ENCODE assay signal across 10 mouse cellular contexts in genomic region chr7:96832551-96832950, GRCm38 (mm10).
DNase-seq lines count a peak whose midpoint lies in the region; ATAC-seq lines count a peak whose summit lies in the region.
"Had no signal": no experiment of that assay in that cellular context is flagged by ENCODE, and none has a peak within 500 bp of the region (broad histone marks: within the 10 kb centered on the region; RNA-seq: fewer than 3 reads in every experiment).

No protein-coding gene starts in this region.

- DNase-seq in lung, postnatal 14 days = no peak
- peak; percentile 52 for DNase-seq in embryonic facial prominence, embryonic 14.5 days (ENCODE audit: low spot score)
- DNase-seq in heart, postnatal 25 days (ENCODE audit: low spot score) = peak; percentile 12
- DNase-seq in layer of hippocampus, adult 11-12 months (ENCODE audit: low spot score) = peak; percentile 47
- DNase-seq in spleen, postnatal 4 days (ENCODE audit: low spot score in 2 of 2) = no peak
- DNase-seq in left cerebral cortex, adult 8-10 months (ENCODE audit: low spot score in 2 of 2) = no peak

- H3K4me3 ChIP-seq in lung, embryonic 16.5 days (ENCODE audit: low read length) = no peak overlapping the region
- H3K4me3 ChIP-seq in embryonic facial prominence, embryonic 14.5 days (ENCODE audit: low read depth, low read length) = no peak overlapping the region
- H3K4me3 ChIP-seq: embryonic facial prominence, embryonic 13.5 days; liver, embryonic 15.5 days had no signal

- H3K36me3 ChIP-seq in lung, embryonic 16.5 days (ENCODE audit: control insufficient read depth, insufficient read depth, low read length) = 0 out of 2 replicates have a peak, but pooled peaks cover 2% of the 10 kb centered on the region
- H3K36me3 ChIP-seq in embryonic facial prominence, embryonic 14.5 days (ENCODE audit: control insufficient read depth, insufficient read depth, low read length) = peaks cover 16% of the 10 kb centered on the region
- H3K36me3 ChIP-seq: liver, embryonic 15.5 days had no signal

- H3K27ac ChIP-seq in lung, embryonic 16.5 days (ENCODE audit: low read length) = 0 out of 2 replicates have a peak overlapping the region, but pooled peaks have one; percentile 12
- H3K27ac ChIP-seq in embryonic facial prominence, embryonic 14.5 days (replicated peaks; ENCODE audit: low read depth, low read length) = no peak overlapping the region
- H3K27ac ChIP-seq: embryonic facial prominence, embryonic 13.5 days; liver, embryonic 15.5 days had no signal

- no peak overlapping the region for H3K4me2 ChIP-seq in lung, embryonic 16.5 days (ENCODE audit: low read depth, low read length)
- H3K4me2 ChIP-seq in embryonic facial prominence, embryonic 14.5 days (ENCODE audit: low read depth, low read length) = no peak overlapping the region
- H3K4me2 ChIP-seq: embryonic facial prominence, embryonic 13.5 days; liver, embryonic 15.5 days had no signal

- no peaks in the 10 kb centered on the region; the same call in 1 of the 2 replicates for H3K9me3 ChIP-seq in lung, embryonic 16.5 days (ENCODE audit: control insufficient read depth, low read length)
- H3K9me3 ChIP-seq in embryonic facial prominence, embryonic 14.5 days (ENCODE audit: control insufficient read depth, low read length) = no peaks in the 10 kb centered on the region
- H3K9me3 ChIP-seq: embryonic facial prominence, embryonic 13.5 days; liver, embryonic 15.5 days had no signal

- no peaks in the 10 kb centered on the region for H3K27me3 ChIP-seq in lung, embryonic 16.5 days (ENCODE audit: control insufficient read depth, insufficient read depth, low read depth, low read length)
- H3K27me3 ChIP-seq in embryonic facial prominence, embryonic 14.5 days (replicated peaks; ENCODE audit: control insufficient read depth, insufficient read depth, low read length) = no peaks in the 10 kb centered on the region
- H3K27me3 ChIP-seq: embryonic facial prominence, embryonic 13.5 days had no signal

- 19% methylated on average over 9 of the region's 9 CpGs for WGBS in lung, embryonic 16.5 days
- 33% methylated on average over 9 of the region's 9 CpGs for WGBS in embryonic facial prominence, embryonic 14.5 days

- H3K9ac ChIP-seq in lung, embryonic 16.5 days (ENCODE audit: low read length) = no peak overlapping the region
- no peak overlapping the region for H3K9ac ChIP-seq in embryonic facial prominence, embryonic 14.5 days (ENCODE audit: low read depth, low read length)
- H3K9ac ChIP-seq: embryonic facial prominence, embryonic 13.5 days; liver, embryonic 15.5 days had no signal

- H3K4me1 ChIP-seq in lung, embryonic 16.5 days (replicated peaks; ENCODE audit: control insufficient read depth, insufficient read depth, low read length) = peaks cover 13% of the 10 kb centered on the region
- H3K4me1 ChIP-seq in embryonic facial prominence, embryonic 14.5 days (ENCODE audit: control insufficient read depth, insufficient read depth, low read length) = peaks cover 18% of the 10 kb centered on the region; the same call in 1 of the 2 replicates
- H3K4me1 ChIP-seq: liver, embryonic 15.5 days had no signal

- ATAC-seq in lung, embryonic 16.5 days (ENCODE audit: low read depth) = peak; percentile 26; the same call in 1 of the 2 replicates
- ATAC-seq in embryonic facial prominence, embryonic 14.5 days (ENCODE audit: low read depth) = peak; percentile 41; the same call in 1 of the 2 replicates
- ATAC-seq in inflammation-experienced regulatory T-cells, adult 6 months = no peak

- intact Hi-C loops in heart, postnatal 25 days (cut with DNase I) = no loop called here

Comparison
In these comparisons a context has a peak if more than half of its experiments do, and no peak if none do; other contexts are left out.
1. DNase-seq: peak in embryonic facial prominence, embryonic 14.5 days (single experiment), heart, postnatal 25 days (single experiment) and layer of hippocampus, adult 11-12 months (single experiment); none in lung, postnatal 14 days (single experiment), spleen, postnatal 4 days (0 of 2) and left cerebral cortex, adult 8-10 months (0 of 2).